Mouse (Mus musculus): ENCODE results near the gene Tmem212.

The Tmem212 gene

DNA sequence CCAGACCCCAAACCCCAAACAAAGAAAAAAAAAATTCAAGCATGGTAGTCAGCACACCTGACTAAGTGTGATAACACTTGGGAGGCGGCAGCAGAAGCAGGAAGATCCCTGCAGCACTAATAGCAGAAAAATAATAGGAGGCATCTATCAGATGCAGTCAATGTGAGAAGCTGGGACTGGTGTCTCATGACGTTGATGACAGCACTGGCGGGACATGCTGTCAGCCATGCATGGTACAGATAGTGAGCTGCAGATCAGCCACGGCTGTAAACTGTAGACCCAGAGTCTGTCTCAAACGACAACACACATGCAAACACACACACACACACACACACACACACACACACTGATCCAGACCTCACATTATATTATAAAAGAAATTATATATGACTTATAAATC lies 52.9 kb downstream of the Tmem212 start:
- DNase-seq (ENCODE audit: low read depth, low spot score): no peak

DNA sequence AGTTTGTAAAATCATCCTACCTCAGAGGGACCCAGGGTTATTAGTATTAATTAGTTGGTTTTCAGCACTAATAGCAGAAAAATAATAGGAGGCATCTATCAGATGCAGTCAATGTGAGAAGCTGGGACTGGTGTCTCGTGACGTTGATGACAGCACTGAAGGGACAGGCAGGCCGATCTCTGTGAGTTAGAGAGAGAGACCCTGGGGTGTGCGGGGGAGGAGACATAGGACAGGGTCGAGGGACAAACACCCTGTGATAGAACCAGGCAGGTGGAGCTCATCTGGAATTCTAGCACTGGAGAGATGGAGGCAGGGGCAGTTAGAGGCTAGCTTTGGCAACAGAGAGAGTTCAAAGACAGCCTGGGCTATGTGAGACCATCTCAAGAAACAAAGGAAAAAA lies 53.3 kb downstream of the Tmem212 start:
- no peak for DNase-seq (ENCODE audit: low read depth, low spot score)

DNA sequence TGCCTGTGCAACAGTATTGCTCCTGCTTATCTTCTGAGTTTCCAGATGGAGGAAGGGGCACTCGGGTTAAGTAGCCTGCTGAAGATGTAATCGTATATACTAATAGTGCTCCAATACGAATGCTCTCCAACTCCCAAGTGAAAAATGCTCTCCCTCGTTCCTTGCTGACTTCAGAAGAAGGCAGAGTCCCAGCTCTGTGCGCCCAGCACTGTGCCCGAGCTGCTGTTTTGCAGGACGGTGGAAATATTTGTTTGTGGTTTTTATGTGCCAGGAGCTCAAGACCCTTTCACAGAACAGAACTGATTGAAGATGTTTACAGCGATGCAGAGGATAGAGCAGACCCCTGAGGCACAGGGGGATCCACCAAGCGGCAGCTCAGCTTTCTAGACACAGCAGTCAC lies 55.9 kb downstream of the Tmem212 start:
- no peak for DNase-seq (ENCODE audit: low read depth, low spot score)

DNA sequence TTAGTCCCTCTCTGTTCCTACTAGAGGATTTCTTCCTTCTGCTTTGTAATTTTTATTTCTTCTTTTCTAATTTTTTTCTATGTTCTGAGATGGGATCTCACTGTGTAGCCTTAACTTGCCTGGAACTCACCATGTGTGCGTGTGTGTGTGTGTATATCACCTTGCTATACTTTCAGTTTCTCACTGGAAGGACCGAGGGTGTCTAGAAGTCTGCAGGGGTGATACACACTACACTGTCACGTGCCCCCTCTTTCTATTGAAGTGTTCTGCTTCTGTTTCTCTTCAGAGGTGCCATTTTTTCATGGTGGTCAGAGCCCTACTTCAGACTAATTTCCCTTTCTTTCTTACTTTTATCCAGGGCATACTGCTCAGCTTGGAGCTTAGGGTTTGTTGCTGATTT lies 56.4 kb downstream of the Tmem212 start:
- DNase-seq (ENCODE audit: low read depth, low spot score): no peak

DNA sequence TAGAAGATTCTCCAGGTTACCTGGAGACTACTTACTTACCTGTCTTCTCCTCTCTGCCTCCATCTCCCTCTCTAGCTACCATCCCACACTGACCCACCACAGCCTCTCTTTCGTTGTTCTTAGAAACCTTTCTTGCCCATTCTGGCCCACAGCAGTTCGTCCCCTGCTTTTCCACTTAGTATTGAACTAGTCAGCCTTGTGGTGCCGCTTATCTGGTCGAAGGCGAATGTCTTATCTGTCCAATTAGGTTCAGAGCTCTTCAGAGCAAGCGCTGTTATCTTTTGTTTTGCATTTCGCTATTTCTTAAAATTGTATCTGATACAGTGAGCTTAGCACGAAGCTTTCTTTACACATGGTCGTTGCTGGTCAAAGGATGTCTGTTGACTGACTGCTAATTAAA lies 56.9 kb downstream of the Tmem212 start:
- no peak for DNase-seq (ENCODE audit: low read depth, low spot score)

DNA sequence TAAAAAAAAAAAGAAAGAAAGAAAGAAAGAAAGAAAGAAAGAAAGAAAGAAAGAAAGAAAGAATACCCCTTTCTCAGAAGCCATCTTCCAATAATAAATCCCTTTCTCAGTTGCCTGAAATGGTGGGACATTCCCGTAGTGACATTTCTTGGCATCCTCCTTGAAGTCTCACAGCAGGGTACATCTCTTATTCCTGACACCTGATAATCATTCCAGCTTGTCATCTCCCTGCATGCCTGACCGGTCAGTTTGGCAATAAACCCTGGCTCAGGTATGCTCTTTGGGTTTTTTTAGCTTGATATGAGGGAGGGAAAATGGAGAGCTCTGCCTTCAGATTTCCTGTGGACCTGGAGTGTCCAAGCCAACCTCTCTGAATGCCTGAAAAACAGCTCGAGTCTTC lies 59.9 kb downstream of the Tmem212 start:
- DNase-seq (ENCODE audit: low read depth, low spot score): no peak

DNA sequence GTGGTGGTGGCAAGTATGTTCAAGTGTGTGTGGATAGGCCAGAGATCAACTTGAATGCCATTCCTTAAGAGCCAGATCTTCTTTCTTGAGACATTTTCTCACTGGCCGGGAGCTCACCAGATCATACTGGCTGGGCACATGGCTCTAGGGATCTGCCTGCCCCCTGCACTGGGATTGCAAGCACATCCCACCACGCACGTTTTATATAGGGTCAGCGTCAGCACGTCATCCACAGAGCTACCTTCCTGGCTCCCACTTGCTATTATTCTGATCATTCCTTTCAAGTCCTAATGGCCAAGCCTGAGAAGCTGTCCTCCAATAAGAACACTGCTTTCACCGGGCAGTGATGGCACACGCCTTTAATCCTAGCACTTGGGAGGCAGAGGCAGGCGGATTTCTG lies 60.4 kb downstream of the Tmem212 start:
- no peak for DNase-seq (ENCODE audit: low read depth, low spot score)

DNA sequence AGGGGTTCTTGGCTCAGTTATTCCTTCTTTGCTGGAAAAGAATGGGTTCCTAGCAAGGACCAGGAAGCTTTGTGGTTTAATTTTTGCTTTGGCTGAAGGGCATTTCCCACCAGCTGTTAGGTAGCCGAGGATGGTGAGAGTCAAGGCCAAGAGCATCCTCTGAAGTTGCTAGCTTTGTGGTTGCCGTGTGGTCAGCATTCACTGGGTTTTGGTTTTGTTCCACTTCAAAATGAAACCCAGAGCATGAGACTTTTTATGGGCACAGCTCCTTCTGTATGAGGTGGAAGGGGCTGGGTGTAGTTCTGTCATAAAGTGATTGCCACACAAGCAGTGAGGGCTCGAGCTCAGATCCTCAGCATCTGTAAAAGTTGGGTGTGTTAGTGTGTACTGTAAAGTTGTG lies 67.4 kb downstream of the Tmem212 start:
- DNase-seq (ENCODE audit: low read depth, low spot score): no peak

DNA sequence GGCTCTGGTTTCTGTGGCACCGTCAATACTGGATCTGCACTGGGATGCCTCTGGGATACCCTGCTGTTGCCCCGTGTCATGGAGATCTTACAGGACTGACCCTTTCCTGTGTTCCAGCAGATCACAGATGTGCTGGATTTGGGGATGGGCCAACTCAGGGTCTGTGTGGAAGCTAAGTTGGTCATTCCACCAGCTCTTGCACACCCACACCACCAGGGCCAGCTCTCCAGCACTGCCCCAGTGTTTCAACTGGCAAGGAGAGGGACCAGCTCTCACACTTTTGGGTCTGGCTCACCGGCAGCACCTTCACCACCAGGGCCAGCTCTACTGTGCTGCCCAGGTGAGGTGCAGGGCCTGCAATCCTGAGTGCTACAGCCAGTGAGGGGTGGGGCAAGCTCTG lies 68.9 kb downstream of the Tmem212 start:
- DNase-seq (ENCODE audit: low read depth, low spot score): no peak

DNA sequence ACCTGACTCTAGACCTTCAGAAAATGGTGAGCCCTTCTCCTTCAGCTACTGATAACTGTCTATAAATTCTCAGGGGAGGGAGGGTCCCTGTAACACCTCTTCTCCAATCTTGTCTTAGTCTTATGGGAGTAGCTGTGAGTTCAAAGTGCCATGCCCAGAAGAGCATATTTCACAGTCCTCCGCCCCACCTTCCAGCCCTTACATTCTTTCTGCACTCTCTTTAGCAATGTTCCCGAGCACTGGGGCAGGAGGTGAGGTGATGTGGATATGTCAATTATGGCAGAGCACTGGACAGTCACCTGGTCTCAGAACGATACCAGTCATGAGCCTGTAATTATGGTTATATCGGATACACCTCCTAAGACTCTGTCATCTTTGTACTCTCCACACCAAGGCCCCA lies 70.2 kb downstream of the Tmem212 start:
- DNase-seq (ENCODE audit: low read depth, low spot score): no peak
